Mouse (Mus musculus) forebrain, embryonic 10.5 days (tissue): ENCODE measurements around the gene Sft2d2. TPM values are rescaled to one million over a fixed set of nuclear protein-coding genes. Genes with fewer than 3 reads are reported as not detected.
A peak's percentile ranks its signal among the peaks of the same experiment; 100 is the strongest.

ENCODE experiments used
- DNase-seq: peaks from one replicate; pipeline ENCODE4 v3.0.0-alpha.2; 2017; ENCODE audit warnings: low spot score; ENCODE audit errors: extremely low spot score
- H3K27ac ChIP-seq: fragments of 300-500 bp; sonication (generic); 2 replicates; pipeline ENCODE4 v1.5.1; 2016; ENCODE audit warnings: mild to moderate bottlenecking
- H3K27me3 ChIP-seq: fragments of 300-500 bp; sonication (generic); 2 replicates; pipeline ENCODE4 v1.6.1; 2016; ENCODE audit warnings: mild to moderate bottlenecking; ENCODE audit not compliant: poor library complexity, severe bottlenecking
- H3K36me3 ChIP-seq: fragments of 300-500 bp; sonication (generic); replicated peaks from 2 replicates; pipeline ENCODE4 v1.6.1; 2016; ENCODE audit warnings: mild to moderate bottlenecking, moderate library complexity
- H3K4me1 ChIP-seq: fragments of 300-500 bp; sonication (generic); 2 replicates; pipeline ENCODE4 v1.6.1; 2016
- H3K4me3 ChIP-seq: fragments of 300-500 bp; sonication (generic); 2 replicates; pipeline ENCODE4 v1.5.1; 2016; ENCODE audit warnings: mild to moderate bottlenecking, moderate library complexity
- H3K9me3 ChIP-seq: fragments of 300-500 bp; sonication (generic); 2 replicates; pipeline ENCODE4 v1.6.1; 2016; ENCODE audit warnings: mild to moderate bottlenecking, moderate library complexity
- WGBS: fragments of 180-500 bp; shearing (Covaris S2); methylation state at CpG from one replicate; pipeline ENCODE4 v1.1.7; 2016; 5-methylcytosine and 5-hydroxymethylcytosine counted together
- polyA plus RNA-seq: library from polyadenylated mRNA; unstranded; fragments of >200 nt; fragmentation: Nextera tagmentation; extraction: Ambion mirVana; gene quantifications from 2 replicates; pipeline ENCODE4 v1.2.1, GENCODE M21; 2016

The Sft2d2 gene
- 12.3 and 12.7 TPM in 2 replicates for polyA plus RNA-seq

DNA sequence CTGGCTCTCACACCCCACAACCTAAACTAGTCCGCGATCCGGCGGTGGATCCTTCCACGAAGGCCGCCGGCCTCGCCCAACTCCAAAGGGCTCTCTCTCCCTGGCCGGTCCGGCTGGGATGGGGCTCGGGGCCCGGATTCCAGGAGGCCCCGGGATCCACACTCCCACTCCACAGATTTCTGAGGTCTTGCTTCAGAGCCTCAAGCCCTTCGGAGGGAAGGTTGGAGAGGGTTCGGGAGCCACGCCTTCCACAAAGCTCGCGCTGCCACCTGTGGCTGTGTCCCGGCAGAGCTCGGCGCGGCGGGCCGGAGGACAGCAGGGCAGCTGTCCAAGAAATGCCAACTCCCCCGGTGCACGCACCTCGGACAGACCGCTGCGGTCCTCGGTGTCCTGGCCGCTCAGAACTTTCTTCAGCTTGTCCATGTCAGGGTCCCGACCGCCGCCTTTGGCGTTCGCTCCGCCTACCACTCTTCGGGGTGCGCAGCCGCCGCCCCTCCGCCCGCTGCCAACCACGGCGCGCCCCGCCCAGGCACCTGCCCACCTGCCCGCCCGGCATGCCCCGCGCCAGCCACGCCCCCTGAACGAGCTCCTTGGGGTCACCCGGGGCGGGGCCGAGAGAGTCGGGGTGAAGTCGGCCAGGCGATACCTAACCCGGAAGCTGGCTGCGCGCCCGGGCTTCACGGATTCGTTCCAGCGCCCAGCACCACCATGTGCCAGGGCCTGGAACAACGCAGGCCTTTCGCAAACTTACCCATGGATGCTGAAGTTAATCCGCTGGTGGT, at the start of gene Sft2d2:
Sft2d2 (minus strand) TSS at position 559 of the 782 bp plus-strand sequence.
- H3K4me1 ChIP-seq = peaks cover 34% of the 10 kb centered on the region
- peak within 1 kb of the TSS; percentile 82 for H3K27ac ChIP-seq
- under 1% methylated on average over 69 of the region's 69 CpGs for WGBS
- 0 out of 2 replicates have a peak, but pooled peaks cover 9% of the 10 kb centered on the region for H3K27me3 ChIP-seq
- no peaks in the 10 kb centered on the region for H3K9me3 ChIP-seq
- peak within 1 kb of the TSS; percentile 68 for H3K4me3 ChIP-seq
- peak; percentile 79 for DNase-seq
- H3K36me3 ChIP-seq = no peaks in the 10 kb centered on the region

DNA sequence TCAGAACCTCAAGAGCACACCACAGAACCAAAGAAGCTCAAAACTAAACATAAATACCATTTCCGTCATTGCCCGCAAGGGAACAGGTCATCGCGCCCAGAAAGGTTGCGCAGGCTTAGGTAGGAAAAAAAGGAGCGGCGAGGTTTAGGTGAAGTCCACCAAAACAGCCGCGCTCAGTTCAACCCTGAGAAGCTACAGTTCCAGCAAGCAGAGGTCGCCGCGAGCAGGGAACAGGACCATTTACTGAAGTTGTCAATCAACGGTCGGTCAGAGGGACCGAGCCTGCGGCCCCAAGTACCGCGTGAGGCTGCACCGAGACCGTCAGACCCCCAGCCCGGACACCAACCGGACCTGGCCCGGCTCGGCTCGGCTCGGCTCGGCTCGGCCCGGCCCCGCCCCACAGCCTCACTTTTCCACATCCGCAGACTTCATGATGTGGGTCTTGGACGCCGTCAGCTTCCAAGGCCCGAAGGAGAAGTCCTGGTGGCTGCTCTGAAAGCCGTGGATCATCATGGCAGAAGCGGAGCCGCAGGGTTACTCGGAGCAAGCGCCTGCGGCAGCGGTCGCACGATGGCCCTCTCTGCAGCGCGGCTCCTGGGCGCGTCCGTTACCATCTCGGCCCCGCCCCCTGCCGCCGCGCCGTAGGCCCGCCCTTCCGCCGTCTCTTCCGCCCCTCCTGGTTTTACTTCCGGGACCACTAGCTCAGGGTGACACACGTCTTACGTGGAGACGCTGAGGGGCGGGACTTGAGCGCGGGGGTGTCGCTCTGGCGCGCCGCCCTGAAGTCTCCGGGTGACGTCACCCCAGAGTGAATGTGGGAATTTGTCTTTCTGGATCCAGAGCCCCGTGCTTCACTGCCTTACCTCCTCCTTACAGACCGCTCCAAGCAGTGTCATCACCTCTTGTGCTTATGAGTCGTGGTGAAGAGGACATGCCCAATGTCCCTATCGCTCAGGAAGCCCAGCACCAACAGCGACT, 42.4 kb upstream of the Sft2d2 start, which contains the start of gene Tiprl:
Tiprl (minus strand) TSS at position 676 of the 978 bp plus-strand sequence.
- Histone ChIP-seq H3K27ac (peak within 1 kb of the TSS; percentile 93), H3K36me3 (no peaks in the 10 kb centered on the region), H3K27me3 (no peaks in the 10 kb centered on the region), H3K4me1 (peaks cover 20% of the 10 kb centered on the region), H3K4me3 (peak within 1 kb of the TSS; percentile 91), H3K9me3 (no peaks in the 10 kb centered on the region)
- WGBS = under 1% methylated on average over 76 of the region's 76 CpGs
- peak; percentile 94 for DNase-seq

DNA sequence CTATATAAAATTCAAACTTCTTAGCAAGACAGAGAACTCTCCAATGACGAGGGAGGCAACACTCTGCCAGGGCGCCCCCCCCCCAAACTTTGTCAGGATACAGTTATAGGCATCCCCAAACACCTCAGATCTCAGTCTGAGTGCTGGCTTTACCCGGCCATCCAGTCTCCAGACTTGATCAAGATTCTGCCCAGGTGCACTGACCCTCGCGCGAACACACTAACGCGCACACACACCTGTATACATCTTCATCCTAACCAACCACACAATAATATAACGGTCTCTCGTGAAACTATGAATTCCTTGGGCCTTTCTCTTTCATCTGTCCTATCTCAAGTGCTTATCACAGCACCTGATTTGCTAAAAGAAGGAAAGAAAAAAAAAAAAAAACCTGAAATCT, 41.6 kb upstream of the Sft2d2 start:
- Histone ChIP-seq H3K4me1 (peaks cover 20% of the 10 kb centered on the region), H3K4me3 (peak overlapping the region; percentile 91), H3K9me3 (no peaks in the 10 kb centered on the region), H3K27me3 (no peaks in the 10 kb centered on the region), H3K27ac (peak overlapping the region; percentile 93), H3K36me3 (no peaks in the 10 kb centered on the region)
- DNase-seq = no peak
- whole genome bisulfite sequencing = 15% methylated on average over 10 of the region's 10 CpGs

DNA sequence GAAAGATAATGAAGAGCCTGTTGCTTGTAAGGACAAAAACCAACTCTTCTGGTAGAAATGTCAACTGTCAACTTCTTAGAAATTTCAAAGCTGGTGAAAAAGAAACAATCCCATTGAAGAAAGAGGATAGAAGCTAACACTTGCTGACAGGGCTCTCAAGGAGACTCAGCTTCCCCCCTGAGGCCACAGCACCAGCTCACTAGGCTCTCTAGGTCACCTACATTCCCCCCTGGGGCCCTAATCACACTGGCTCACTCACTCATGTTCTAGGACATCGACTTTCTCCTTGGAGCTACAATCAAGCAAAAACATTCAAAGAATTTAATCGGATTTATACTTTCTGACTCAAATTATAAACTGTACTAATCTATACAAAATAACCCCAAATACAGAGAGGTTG, 39.6 kb upstream of the Sft2d2 start:
- H3K4me1 ChIP-seq = peaks cover 20% of the 10 kb centered on the region
- no peaks in the 10 kb centered on the region for H3K9me3 ChIP-seq
- 86% methylated on average over 2 of the region's 2 CpGs for WGBS
- DNase-seq = no peak
- H3K4me3 ChIP-seq = no peak overlapping the region
- H3K36me3 ChIP-seq = no peaks in the 10 kb centered on the region
- H3K27me3 ChIP-seq = no peaks in the 10 kb centered on the region
- no peak overlapping the region for H3K27ac ChIP-seq

DNA sequence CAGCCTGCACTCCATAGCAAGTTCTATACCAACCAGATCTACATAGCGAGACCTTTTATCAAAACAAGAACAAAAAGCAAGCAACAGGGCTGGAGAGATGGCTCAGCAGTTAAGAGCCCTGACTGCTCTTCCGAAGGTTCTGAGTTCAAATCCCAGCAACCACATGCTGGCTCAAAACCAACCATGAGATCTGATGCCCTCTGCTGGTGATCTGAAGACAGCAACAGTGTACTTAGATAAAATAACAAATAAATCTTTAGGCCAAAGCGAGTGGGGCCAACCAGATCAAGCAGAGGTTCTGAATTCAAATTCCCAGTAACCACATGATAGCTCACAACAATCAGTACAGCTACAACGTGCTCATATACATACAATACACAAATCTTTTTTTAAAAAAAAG, 36.5 kb upstream of the Sft2d2 start:
- Histone ChIP-seq H3K36me3 (peaks cover 15% of the 10 kb centered on the region), H3K27me3 (no peaks in the 10 kb centered on the region), H3K27ac (no peak overlapping the region), H3K4me3 (no peak overlapping the region), H3K9me3 (no peaks in the 10 kb centered on the region), H3K4me1 (peaks cover 10% of the 10 kb centered on the region)
- WGBS = 95% methylated on average over 4 of the region's 4 CpGs
- DNase-seq = no peak

DNA sequence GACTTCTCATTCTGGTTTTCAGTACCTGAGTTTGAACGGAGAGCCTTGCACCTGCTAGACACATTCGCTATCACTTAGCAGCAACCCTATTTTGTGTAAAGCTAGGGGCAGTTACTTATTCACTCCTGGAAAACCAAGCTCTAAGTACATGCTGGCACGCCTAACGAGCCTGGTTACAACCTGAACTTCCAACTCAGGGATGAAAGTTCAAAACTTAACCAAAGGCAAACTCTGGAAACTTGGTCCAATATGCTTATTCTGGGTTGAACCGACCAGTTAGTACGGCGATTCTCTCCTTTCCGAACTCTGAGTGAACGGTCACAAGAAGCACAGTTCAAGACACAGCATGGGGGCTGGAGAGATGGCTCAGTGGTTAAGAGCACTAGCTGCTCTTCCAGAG, 35.3 kb upstream of the Sft2d2 start:
- no peak for DNase-seq
- no peak overlapping the region for H3K27ac ChIP-seq
- WGBS = 95% methylated on average over 9 of the region's 9 CpGs

DNA sequence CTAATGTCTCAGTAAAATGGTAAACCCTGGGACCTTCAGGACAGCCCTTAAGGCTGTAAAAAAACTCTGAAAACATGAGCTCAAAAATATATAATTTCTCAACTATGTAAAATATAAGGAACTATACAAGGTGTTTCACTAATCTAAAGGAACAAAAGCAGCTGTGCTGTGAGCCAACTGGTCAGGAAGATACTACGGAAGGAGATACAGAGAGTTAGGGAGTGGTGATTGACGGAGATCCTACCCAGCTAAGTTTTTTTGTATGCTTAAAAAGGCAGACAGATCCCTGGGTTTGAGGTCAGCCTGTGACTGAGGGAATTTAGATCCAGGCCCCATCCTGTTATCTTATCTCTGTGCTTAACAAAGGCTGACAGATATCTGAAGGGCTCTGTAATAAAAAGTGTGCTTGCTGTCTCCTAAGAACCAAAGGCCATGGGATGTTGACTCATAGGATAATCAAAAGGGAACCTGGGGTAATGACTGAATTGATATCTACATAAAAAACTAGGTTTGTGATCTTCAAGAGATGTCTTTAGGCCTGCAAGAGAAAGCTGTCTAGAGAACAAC, 22.9 kb upstream of the Sft2d2 start:
- Histone ChIP-seq H3K27me3 (no peaks in the 10 kb centered on the region), H3K4me1 (no peaks in the 10 kb centered on the region), H3K36me3 (peaks cover 86% of the 10 kb centered on the region), H3K9me3 (no peaks in the 10 kb centered on the region), H3K4me3 (no peak overlapping the region), H3K27ac (no peak overlapping the region)
- DNase-seq = no peak
- 95% methylated on average over 2 of the region's 2 CpGs for WGBS

More for the DNA sequence above, 35.3 kb upstream of the Sft2d2 start:
- Histone ChIP-seq H3K9me3 (no peaks in the 10 kb centered on the region), H3K36me3 (peaks cover 26% of the 10 kb centered on the region), H3K27me3 (no peaks in the 10 kb centered on the region), H3K4me1 (peaks cover 3% of the 10 kb centered on the region; the same call in 1 of the 2 replicates), H3K4me3 (no peak overlapping the region)

DNA sequence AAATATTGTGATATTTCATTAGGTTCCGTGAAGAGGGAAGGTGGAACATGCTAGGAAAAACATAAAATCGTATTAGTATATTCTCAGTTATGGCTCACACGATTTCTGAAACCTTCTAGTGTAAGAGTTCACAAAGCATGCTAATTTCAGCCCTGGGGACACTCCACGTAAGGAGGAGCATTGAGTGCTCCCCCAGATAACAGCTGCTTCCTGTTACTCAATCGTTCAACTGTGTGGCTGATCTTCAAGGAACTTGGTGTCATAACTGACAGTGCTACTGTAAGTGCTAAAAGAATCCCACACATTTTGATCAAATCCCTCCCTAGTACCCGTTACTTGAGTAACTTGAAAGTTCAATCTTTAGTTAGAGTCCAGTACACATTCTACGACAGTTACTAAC, 21.6 kb upstream of the Sft2d2 start:
- DNase-seq = no peak
- Histone ChIP-seq H3K4me1 (no peaks in the 10 kb centered on the region), H3K4me3 (no peak overlapping the region), H3K36me3 (peaks cover 73% of the 10 kb centered on the region), H3K27me3 (no peaks in the 10 kb centered on the region), H3K27ac (no peak overlapping the region), H3K9me3 (no peaks in the 10 kb centered on the region)
- WGBS = 88% methylated on average over 7 of the region's 7 CpGs

DNA sequence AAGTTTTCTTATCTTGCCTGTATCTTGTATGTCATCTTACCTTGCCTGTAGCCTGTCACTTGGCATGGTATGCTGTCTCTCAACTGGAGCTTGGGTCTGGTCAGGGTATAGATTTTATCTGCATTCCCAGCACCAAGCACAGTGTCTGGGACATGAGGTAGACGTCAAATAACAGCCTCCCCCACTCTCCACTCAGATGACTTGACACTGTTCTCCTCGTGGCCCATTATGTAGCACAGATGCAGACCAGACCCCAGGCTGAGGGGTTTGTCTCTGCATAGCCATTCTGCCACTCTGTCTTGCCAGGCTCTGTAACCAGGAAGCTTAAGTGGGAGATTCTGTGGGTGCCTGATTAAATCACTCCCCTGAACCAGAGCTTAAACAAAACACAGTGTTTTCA, 11.4 kb upstream of the Sft2d2 start:
- Histone ChIP-seq H3K36me3 (no peaks in the 10 kb centered on the region), H3K4me3 (no peak overlapping the region), H3K27me3 (no peaks in the 10 kb centered on the region), H3K9me3 (no peaks in the 10 kb centered on the region), H3K4me1 (no peaks in the 10 kb centered on the region), H3K27ac (no peak overlapping the region)
- WGBS = 59% methylated on average over 2 of the region's 2 CpGs
- no peak for DNase-seq

DNA sequence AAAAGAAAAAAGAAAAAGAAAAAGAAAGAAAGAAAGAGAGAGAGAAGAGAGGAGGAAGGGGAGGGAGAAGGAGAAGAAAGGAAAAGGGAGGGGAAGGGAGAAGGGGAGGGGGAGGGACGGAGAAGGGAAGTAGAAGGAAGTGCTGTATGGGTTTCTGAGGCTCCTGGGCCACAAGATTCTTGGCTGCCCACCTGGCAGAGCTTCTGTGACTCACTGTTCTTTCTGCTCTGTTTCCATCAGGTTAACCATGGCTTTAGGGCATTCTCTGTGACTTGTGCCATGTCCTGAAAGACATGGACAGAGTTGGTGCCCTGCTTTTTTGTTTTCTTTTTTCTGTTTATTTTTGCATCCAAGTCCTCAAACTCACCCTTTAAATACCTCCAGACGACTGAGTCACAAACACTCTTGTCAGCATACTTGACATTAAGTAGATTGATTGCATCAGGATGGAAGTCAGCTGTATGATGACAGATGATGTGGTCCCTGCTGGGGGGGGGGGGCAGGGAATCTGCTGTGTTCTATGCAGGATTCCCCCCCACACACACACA, 9.3 kb upstream of the Sft2d2 start:
- Histone ChIP-seq H3K4me3 (no peak overlapping the region), H3K36me3 (no peaks in the 10 kb centered on the region), H3K27me3 (no peaks in the 10 kb centered on the region), H3K9me3 (no peaks in the 10 kb centered on the region), H3K27ac (no peak overlapping the region), H3K4me1 (no peaks in the 10 kb centered on the region)
- WGBS = 69% methylated on average over 2 of the region's 2 CpGs
- no peak for DNase-seq

DNA sequence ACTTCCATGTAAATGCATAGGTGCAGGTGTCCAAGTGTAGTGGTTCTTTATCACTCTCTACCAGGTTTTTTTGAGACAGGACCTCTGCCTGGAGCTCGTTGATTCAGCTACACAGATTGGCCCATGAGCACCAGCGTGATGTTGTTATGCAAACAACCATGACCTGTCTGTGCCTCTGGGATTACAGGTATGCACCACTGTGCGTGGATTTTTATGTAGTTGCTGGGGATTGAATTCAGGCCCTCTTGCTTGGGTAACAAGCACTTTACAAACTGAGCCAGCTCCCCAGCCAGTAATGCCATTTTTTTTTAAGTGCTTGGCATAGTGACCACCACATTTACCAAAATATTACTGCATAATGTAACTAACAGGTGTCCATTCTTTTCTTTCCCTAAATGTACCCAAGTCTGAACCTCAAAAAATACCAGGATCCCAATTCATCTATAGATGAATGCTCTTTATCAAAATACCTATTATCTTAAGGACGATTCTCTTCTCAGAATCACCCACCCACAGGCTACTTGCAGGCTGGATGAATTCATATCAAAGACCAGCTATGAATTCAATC, 7.3 kb upstream of the Sft2d2 start:
- DNase-seq = no peak

DNA sequence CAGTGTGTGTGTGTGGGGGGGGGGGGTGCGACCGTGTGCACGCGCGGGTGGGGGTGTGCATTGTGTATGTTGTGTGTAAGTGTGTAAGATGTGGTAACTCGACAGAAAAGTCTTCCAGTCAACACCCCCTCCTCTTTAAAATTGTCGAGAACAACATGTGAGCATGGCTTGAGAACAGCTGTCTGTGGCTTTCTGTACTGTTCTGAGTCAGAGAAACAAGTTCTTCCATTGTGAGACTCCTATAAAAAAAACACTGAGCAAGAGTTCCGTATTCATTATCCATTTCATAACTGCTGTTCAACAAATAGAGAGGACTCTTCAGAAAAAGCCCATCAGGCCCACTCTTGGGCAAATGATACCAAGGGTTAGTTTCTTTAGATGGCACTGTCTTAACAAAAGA, 6.5 kb upstream of the Sft2d2 start:
- no peak overlapping the region for H3K27ac ChIP-seq

More for the DNA sequence above, 7.3 kb upstream of the Sft2d2 start:
- Histone ChIP-seq H3K9me3 (no peaks in the 10 kb centered on the region), H3K4me3 (no peak overlapping the region), H3K27ac (no peak overlapping the region), H3K4me1 (no peaks in the 10 kb centered on the region), H3K27me3 (no peaks in the 10 kb centered on the region), H3K36me3 (no peaks in the 10 kb centered on the region)
- WGBS = 87% methylated on average over 4 of the region's 4 CpGs

More for the DNA sequence above, 6.5 kb upstream of the Sft2d2 start:
- no peaks in the 10 kb centered on the region for H3K27me3 ChIP-seq
- DNase-seq = no peak
- 87% methylated on average over 8 of the region's 8 CpGs for WGBS
- H3K36me3 ChIP-seq = no peaks in the 10 kb centered on the region
- H3K9me3 ChIP-seq = no peaks in the 10 kb centered on the region
- no peaks in the 10 kb centered on the region for H3K4me1 ChIP-seq
- H3K4me3 ChIP-seq = no peak overlapping the region
